Mouse (Mus musculus) A20 (cell line): Measurements from ENCODE around the gene Fam189a1.

ENCODE experiments used
- DNase-seq: peaks from one replicate; pipeline ENCODE4 v3.0.0-alpha.2; 2011; ENCODE audit warnings: low read depth, low spot score

The Fam189a1 gene

DNA sequence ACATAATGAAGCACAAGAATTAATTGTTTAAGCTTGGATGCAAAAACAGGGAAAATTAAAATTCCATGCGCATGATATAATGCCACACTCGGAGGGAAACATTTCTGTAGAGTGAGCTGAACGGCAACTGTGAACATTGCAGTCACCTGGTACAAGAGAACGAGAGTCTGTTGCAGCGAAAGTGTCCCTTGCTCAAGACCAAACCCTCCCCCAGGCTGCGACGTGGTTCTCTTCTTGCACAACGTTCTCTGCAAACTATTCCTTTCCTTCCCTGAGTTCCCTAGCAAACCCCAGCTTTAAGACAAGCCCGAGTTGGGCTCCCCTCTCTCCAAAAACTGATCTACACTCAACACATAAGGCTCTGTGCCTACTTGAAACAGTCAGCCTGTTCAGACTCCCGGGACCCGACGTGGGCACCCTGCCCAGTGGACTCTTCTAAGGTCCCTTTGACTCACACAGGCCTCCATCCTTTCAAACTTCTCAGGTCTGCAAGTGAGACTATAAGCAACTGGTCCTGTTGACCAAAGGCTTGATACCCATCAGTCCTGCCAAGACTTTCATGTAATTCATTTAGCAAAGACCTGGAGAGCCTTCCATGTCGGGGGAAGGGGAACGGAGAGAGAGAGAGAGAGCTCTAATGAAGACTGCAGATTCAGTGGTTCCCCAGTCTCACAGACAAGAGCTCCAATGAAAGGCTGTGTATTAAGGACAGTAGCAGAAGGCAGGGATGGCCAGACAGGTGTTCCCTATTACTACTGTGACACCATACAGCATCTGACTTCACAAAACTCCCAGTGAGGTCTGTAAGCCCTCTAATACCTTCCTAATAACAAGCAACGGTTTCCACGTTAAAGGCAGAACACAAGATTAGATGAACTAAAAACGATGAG lies 51.9 kb downstream of the Fam189a1 start:
- DNase-seq: no peak

DNA sequence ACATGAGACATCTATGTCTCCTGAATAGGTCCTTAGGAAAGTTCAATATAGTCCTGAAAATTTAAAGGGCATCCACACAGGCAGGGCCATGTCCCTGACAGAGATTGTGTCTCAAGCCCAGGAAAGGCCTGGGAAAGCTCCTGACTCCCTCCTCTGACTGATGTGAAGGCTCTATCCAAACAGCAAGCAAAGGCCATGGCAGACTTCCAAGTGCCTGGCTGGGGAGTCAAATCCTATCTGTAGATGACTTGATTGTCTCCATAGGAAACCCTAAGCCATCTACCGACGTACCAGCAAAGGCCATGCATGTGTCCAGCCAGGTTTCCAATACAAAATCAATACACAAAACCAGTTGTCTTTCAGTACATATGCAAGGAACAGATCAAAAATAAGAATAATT lies 54.7 kb downstream of the Fam189a1 start:
- no peak for DNase-seq

DNA sequence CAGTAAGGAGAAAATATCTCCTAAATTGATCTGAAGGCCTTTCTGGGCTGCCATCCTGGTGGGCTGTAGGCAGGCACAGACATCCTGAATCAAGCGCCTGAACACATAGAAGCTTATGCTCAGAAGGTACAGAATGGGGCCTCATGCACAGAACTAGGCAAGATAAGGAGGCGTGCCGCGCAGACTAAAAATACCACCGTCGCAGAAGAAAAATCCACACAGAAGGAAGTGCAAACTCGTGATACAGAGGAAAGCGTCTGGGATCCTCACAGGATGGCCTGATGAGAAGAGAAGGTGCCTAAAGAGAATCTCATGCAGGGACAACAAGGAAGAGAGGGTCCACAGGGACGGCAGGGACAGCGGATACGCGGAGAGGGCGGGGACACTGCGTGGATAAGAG lies 58.7 kb downstream of the Fam189a1 start:
- no peak for DNase-seq

DNA sequence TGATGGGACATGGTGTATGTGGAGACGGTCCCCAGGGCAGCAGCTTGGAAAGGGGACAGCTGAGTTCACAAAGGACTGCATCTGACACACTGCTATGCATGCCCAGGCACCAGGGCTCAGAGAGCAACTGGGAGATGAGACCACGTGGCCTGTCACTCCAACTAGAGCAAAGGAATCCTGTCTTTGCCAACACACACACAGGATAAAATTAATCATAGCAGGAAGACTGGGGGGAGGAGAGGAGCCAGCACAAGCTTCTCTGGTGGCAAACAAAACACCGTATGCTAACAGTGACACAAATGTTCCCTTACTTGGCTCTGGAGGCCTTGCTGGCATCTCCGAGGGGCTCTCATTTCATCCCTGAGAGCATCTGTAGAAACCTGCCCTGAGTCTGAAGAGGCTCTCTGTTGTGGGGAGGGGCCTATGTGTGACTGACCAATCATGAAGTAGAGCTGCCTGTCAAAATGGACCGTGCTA lies 60.7 kb downstream of the Fam189a1 start:
- no peak for DNase-seq

DNA sequence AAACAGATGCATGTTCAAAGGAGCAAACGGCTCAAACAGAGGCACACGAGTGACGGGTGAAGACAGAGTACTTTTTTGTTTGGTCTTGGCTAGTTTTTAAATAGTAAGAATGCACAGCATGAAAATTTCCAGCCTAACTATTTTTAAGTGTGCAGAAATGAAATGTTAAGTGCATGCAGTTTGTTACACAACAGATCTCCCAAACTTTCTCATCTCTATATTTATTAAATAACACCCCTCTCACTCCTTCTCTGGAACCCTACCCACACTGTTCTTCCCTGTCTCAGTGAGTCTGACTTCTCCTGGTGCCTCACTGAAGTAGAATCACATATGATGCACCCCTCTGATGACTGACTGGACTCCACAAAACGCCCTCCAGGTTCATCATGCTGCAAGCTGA lies 63.1 kb downstream of the Fam189a1 start:
- no peak for DNase-seq

DNA sequence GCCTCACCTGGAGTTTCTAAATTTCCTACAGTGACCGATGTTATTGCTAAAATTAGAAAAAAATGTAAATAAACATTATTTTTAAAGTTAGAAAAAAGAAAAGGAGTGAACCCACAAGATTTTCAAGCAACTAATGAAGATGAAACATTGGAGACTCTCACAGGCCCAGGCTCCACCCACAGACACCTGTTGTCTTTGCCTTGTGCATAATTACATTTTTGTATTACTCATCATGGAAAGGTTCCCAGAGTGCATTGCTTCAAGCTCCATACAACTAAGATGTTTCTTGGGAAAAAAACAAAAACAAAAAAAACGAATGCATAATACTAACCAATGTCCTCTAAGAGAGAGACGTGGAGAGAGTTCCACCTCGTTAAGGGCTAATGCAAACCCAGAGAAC lies 64.9 kb downstream of the Fam189a1 start:
- DNase-seq: no peak

DNA sequence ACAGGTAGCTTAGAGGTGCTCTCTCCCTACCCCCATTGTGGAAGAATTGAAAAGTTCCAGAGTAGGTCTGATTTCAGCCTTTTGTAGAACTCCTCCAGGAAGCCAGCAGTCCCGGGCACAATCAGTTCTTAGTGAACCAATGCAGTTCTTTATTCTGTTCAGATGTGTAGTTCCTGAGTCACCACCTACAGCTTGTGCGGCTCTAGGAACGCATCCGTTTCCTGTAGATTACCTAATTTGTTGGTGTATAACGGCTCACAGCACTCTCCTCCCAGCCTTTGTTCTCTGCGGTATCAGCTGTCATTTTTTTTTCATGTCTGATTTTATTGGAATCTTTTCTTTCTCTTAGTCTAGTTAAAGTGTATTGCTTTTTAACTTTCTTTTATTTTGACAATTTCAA lies 70.4 kb downstream of the Fam189a1 start:
- no peak for DNase-seq

DNA sequence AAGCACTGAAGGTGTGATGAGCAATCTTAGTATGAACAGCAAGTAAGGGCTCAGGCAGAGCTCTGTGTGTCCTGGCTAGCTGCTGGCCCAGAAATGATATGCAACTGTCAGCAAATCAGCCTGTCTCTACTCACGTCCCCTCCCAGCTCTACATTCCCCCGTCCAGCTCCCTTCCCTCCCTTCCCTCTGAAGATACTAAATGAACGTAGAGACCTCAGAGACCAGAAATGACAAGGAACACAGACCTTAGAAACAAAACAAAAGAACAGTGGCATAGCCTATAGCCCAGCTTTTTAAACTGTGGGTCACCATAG lies 73.6 kb downstream of the Fam189a1 start:
- no peak for DNase-seq

DNA sequence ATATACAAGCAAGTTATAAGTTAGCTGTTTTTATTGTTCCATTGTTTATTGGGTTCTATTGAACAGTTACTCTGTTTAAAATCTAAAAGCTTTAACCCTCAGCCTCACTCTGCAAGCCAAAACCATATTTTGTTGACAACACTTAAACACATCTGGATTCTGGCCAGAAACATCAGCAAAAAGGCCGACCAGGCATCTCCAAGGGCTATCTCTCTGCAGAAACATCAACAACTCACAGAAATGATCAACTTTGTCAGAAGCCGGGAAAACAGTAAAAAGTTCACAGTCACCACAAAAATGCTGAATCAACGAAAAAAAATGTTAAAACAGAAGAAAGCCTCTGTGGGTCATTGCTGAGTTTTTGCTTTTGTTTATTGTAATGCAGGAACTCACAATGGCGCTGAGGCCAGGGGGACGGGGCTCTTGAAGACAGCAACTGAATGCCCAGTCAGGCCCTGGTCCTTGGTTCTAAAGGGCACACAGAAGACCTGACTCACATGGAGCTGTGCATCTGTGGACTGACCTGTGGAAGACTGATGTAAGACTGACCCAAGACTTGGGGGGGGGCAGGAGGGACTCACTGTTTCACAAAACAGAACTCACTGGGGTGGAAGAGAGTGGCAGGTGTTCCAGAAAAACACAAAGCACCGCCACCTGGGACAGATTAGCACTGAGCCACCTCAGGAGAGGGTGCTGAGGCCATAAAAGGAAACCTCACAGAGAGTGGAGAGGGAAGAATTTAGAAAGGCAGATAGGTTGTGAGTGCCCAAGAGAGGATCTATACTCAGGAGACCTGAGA lies 74.2 kb downstream of the Fam189a1 start:
- no peak for DNase-seq

DNA sequence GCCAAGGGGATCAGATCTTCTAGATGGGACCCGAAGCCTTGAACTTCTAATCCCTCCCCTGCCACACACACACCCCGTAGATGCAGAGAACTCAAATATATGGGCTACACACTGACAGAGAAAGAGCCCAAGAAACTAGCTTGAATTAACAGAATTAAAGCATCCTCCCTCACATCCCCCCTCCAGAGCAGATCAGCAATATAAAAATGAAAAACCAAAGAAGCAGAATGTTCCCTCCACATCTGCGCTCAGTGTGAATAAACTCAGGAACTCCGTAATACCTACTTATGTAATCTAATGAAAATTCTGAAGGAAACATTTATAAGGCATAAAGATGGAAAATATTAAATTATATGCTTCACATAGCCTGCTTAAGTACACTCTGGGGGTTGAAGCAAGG lies 80.2 kb downstream of the Fam189a1 start:
- DNase-seq: no peak

DNA sequence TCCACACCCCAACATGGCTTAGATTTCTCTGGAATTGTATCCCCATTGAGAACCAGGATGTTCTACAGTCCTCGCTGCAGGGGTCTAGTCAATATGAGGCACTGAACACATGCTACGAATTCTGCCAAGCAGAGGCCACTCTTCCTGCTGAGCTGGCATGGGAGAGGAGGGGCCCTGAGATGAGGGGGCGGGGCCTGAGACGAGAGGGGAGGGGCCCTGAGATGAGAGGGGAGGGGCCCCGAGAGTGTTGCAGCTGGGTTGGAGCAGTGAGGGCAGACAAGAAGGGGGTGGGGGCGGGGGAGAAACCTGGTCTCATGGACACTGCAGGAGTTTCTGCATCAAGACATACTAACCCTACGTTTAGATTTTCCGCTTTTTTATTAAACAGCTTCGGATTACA lies 82.2 kb downstream of the Fam189a1 start:
- DNase-seq: no peak

DNA sequence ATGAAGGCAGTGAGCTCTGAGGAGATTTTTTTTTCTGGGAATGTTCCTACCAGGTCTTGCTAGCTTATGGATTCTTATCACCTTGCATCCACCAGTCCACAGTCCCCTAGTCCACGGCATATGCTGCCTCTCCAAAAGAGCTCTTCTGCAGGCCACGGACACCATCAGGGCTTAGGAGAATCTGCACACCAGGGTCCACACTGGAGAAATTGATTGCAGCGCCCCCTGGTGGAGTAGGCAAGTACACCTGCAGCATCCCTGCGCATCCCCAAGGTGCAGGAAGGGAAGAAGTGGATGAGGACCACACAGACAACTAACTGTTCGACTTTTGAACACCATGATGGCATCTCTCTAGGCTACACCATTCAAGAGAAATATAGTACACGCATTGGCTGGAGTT lies 82.8 kb downstream of the Fam189a1 start:
- DNase-seq: no peak

DNA sequence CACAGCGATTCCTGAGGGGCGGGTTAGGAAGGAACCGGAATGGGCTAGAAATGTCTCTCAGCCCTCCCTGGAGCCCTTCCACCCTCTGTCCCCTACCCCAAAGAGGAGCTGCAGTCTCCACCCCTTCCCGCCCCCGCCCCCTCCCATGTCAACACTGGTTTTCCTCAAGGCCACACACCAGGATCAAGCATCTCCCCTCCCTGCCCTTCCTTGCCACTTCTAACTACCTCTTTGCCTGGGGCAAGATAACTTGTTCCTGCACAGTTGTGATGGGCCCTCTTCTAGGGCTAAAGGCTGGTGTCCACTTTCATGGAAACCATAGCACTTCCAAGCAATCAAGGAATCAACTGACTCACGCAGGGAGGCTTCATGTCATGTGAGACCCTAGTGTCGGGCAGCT lies 90.2 kb downstream of the Fam189a1 start:
- no peak for DNase-seq

DNA sequence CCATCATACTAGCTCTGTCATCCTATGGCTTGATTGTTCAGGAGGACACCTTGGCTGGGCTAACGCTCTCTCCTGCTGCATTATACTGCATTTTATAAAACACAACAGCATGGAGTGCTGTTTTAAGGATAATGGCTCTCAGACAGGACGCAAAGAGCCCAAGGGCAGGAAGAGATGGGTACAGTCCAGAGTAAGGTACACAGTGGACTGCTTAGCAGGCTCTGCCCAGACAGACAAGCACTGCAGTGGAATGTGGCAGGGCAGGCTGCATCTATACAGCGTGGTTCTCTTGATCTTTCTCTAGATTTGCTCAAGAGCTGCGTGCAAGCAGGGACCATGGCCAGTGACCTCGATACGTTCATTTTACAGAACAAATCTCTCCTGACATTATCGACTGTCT lies 90.9 kb downstream of the Fam189a1 start:
- no peak for DNase-seq

DNA sequence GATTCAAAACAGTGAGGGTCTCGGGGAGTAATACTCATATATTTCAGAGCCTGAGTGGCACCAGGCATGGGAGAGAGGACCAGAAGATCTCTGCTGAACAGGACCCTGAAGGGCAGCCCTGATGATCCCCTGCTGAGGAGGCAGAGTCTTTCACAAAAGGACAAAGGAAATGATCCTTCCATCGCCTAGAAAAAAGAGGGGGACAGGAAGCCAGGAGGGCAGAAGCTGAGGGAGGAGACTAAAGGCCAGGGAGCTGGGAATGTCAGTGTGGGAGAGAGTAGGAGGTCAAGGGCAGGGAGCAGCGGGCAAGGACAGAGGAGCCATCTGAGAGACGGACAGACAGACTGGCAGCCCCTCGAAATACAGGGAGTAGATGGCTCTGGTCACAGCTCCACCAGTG lies 91.7 kb downstream of the Fam189a1 start:
- DNase-seq: no peak

DNA sequence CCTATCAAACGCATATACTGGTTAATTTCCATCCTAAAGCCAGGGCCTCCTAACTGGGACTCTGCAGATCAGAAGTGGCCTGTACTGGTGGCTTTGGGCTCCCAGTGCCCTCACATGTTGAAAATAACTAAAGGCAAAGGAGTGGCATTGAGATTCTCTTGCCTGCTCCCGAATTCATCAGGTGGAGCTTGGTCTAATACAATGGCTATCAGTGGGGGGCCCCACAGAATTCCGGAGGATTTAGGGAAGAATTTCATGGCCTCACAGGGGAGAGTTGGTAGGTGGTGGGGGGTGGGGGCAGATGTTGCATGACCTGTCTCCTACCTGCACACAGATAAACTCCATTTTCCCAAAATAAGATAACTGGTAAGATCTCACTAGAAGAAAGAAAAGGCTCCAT lies 92.3 kb downstream of the Fam189a1 start:
- DNase-seq: no peak

DNA sequence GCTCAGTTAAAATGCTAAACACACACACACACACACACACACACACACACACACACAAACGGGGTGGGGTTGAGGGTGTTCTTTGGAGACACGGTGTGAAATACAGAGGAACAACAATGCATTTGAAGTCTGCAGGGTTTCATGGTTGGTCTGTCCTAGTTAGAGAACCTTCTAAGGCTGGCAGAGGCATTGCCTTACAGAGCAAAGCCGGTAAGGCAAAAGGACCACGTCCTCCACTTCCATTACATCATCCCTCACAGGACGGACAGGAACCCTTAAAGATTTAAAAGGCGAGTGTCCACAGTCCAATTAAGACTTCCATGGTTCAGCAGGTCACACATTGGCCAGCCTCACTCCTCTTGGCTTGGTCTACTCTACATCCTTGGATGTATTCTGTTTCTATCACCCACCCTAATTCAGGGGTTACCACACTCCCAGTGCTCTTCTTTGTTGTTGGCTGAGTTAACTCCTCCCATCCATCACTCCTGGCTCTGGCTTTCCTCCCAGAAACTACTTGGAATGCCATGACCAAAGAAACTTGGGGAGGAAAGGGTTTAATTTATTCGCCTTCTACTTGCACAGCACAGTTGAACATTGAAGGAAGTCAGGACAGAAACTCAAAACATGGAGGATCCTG lies 96.1 kb downstream of the Fam189a1 start:
- DNase-seq: no peak

DNA sequence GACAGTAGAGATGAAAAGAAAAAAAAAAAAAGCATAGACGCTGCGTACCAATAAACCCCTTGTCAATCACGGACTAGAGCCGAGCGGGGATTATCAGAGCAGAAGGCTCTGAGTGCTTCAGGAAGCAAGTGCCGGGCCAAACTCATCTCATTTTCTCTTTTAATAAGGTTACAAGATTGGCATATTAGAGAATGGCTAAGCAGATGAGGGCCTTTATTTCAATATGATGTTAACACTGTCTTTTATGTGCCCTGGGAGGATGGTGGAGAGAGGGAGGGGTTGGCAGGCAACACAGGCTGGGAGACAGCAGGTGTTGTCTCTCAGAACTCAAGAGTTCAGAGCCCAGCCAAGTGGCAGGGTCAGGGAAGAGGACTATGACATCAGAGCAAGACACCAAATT lies 99.5 kb downstream of the Fam189a1 start:
- DNase-seq: no peak

DNA sequence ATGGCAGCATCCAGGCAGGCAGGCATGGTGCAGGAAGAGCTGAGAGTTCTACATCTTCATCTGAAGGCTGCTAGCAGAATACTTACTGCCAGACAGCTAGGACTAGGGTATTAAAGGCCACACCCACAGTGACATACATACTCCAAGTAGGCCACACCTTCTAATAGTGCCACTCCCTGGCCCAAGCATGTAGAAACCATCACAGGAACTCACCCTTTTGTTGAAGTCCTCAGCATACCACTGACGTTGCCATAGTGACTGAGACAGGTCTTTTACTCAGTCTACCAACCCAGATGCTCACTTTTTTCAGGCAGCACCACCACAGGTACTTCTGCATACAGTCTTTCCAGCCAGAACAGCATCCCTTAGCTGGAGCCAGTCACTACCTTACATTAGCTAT lies 104.4 kb downstream of the Fam189a1 start:
- no peak for DNase-seq

DNA sequence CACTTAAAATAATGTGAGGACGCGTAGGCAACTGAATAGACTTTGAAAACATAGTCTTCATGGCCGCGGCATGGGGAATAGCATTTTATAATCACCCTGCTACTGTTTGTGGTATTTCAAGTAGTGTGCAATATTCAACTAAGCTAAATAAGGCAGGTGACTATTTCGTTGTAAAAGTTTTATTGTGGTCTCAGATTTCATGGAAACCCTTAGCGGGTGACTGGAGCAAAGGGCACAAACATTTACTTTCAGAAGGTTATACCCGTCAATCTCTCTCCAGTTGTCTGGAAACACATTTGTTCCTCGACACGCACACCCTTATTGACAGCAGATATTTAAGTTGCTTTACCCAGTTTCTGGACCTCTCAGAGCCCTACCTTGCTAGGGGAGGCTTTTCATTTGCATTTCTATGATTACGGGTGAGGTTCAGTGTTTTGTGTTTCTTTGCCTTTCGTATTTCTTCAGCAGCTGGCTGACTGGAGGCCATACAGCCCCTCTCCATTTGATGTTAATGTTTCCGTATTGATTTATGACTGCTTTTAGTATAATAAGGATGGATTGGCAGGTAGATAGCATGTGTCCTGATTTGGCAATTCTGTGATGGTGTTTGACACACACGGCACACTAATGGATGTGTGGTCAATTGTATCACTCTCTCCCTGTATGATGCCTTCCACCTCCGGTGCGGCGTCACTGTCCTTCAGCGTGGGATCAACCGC lies 107.0 kb downstream of the Fam189a1 start:
- no peak for DNase-seq

DNA sequence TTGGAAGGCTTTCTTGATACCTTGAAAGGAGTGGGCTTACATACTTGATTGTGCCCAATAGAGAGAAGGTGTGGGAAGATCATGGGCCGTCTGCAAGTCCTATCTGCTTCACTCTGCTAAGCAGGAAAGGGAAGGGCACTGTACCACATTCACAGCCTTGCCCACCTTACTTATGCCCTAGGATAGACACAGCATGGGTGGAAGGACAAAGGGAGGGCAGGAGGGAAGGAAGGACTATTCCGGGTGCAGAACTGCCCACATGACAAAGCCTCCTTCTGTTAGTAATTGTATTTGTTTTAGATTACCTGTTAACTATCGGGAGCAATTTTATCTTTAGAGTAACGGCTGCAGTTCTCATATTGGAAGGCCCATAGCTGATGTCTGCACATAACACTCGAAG lies 108.7 kb downstream of the Fam189a1 start:
- no peak for DNase-seq

DNA sequence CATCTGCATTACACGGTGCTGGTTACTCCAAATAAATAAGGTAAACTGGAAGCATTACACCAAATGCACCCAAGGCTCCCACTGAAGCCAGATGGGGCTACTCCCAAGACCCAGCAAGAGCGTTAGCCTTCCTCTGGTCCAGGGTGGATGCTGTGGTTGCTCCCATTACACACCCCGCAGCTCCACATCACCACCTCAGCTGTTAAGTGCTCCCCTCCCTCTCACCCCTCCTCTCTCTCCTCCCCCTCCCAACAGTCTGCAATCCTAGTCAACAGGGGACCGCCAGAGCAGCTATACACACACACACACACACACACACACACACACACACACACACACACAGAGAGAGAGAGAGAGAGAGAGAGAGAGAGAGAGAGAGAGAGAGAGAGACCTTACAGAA lies 109.7 kb downstream of the Fam189a1 start:
- DNase-seq: no peak
